8 mouse cellular contexts compared by ENCODE assay signal in genomic region chr5:30232271-30232971, GRCm38 (mm10). TPM values are rescaled to one million over a fixed set of nuclear protein-coding genes. Genes with fewer than 3 reads are reported as not detected.
A peak's percentile ranks its signal among the peaks of the same experiment; 100 is the strongest.
DNase-seq lines count a peak whose midpoint lies in the region; ATAC-seq and TF ChIP-seq lines count a peak whose summit lies in the region.

Gene Selenoi, plus strand, starts transcription at chr5:30232581.

- no peaks in the 10 kb centered on the region for H3K27me3 ChIP-seq in G1E (ENCODE audit: insufficient read depth, low read length)
- H3K27me3 ChIP-seq in forebrain, embryonic 16.5 days (replicated peaks; ENCODE audit: control insufficient read depth, insufficient read depth, low read length): no peaks in the 10 kb centered on the region
- H3K27me3 ChIP-seq in lung, embryonic 14.5 days (ENCODE audit: insufficient read depth, low read length): no peaks in the 10 kb centered on the region
- H3K27me3 ChIP-seq in thymus, adult 2 months (ENCODE audit: control insufficient read depth, insufficient read depth, low read length): no peaks in the 10 kb centered on the region

- WGBS in forebrain, embryonic 16.5 days: 1% methylated on average over 71 of the region's 71 CpGs
- WGBS in lung, embryonic 14.5 days: 3% methylated on average over 69 of the region's 71 CpGs
- under 1% methylated on average over 71 of the region's 71 CpGs for WGBS in olfactory bulb, adult 2 months
- whole genome bisulfite sequencing in thymus, adult 2 months: 2% methylated on average over 71 of the region's 71 CpGs

- H3K9me3 ChIP-seq in G1E (replicated peaks): peaks cover 6% of the 10 kb centered on the region
- H3K9me3 ChIP-seq in forebrain, embryonic 16.5 days (ENCODE audit: control insufficient read depth, low read length): no peaks in the 10 kb centered on the region
- no peaks in the 10 kb centered on the region; the same call in 1 of the 2 replicates for H3K9me3 ChIP-seq in lung, embryonic 14.5 days (ENCODE audit: low read depth, low read length)

- intact Hi-C loops in heart, postnatal 36 days (cut with DNase I): loop anchor here (5.0 kb wide), 1 partner anchor 80 kb away; no protein-coding TSS in a partner anchor

- peaks cover 22% of the 10 kb centered on the region for H3K36me3 ChIP-seq in G1E (replicated peaks)
- no peaks in the 10 kb centered on the region for H3K36me3 ChIP-seq in forebrain, embryonic 16.5 days (ENCODE audit: control insufficient read depth, insufficient read depth)
- H3K36me3 ChIP-seq in lung, embryonic 14.5 days (ENCODE audit: insufficient read depth): no peaks in the 10 kb centered on the region
- H3K36me3 ChIP-seq in thymus, adult 2 months (ENCODE audit: control insufficient read depth, insufficient read depth, low read length): no peaks in the 10 kb centered on the region

- H3K9ac ChIP-seq in forebrain, embryonic 16.5 days (replicated peaks; ENCODE audit: low read depth, low read length): peak within 1 kb of the TSS; percentile 91
- H3K9ac ChIP-seq in lung, embryonic 14.5 days: peak within 1 kb of the TSS; percentile 79

- H3K27ac ChIP-seq in forebrain, embryonic 16.5 days (ENCODE audit: low read length): peak within 1 kb of the TSS; percentile 93
- H3K27ac ChIP-seq in layer of hippocampus, adult 2 months: peak within 1 kb of the TSS; percentile 94
- peak within 1 kb of the TSS; percentile 88 for H3K27ac ChIP-seq in lung, embryonic 14.5 days (ENCODE audit: low read depth)
- peak within 1 kb of the TSS; percentile 88 for H3K27ac ChIP-seq in olfactory bulb, adult 2 months (ENCODE audit: insufficient read depth, low read depth, low read length)
- H3K27ac ChIP-seq in thymus, adult 2 months (ENCODE audit: control insufficient read depth, insufficient read depth, low read length): no peak within 1 kb of the TSS

- no peak for TF ChIP-seq CTCF in G1E (IDR thresholded peaks at IDR 0.05; ENCODE audit: low read depth, low read length)
- TF ChIP-seq CTCF in layer of hippocampus, adult 2 months (conservative IDR thresholded peaks at IDR 0.05): no peak
- no peak for TF ChIP-seq CTCF in lung, embryonic 14.5 days (IDR thresholded peaks at IDR 0.05; ENCODE audit: low read depth)
- TF ChIP-seq CTCF in olfactory bulb, adult 2 months (IDR thresholded peaks at IDR 0.05; ENCODE audit: insufficient read depth, low read depth, low read length): no peak
- peak; percentile 46; the same call in 1 of the 2 replicates for TF ChIP-seq CTCF in thymus, adult 2 months (IDR thresholded peaks at IDR 0.05; ENCODE audit: borderline replicate concordance, control insufficient read depth, extremely low read depth, insufficient read depth, low read length, poor library complexity)

- H3K4me3 ChIP-seq in G1E (ENCODE audit: low read depth, low read length): peak within 1 kb of the TSS; percentile 87
- peak within 1 kb of the TSS; percentile 96 for H3K4me3 ChIP-seq in forebrain, embryonic 16.5 days (replicated peaks; ENCODE audit: low read length)
- H3K4me3 ChIP-seq in layer of hippocampus, adult 2 months: peak within 1 kb of the TSS; percentile 93
- H3K4me3 ChIP-seq in lung, embryonic 14.5 days (ENCODE audit: low read depth, low read length): peak within 1 kb of the TSS; percentile 86
- peak within 1 kb of the TSS; percentile 98 for H3K4me3 ChIP-seq in olfactory bulb, adult 2 months (ENCODE audit: insufficient read depth, low read depth, low read length)
- H3K4me3 ChIP-seq in thymus, adult 2 months (ENCODE audit: control insufficient read depth, insufficient read depth, low read length): peak within 1 kb of the TSS; percentile 58

- peaks cover 40% of the 10 kb centered on the region for H3K4me1 ChIP-seq in G1E (ENCODE audit: insufficient read depth, low read depth, low read length)
- H3K4me1 ChIP-seq in forebrain, embryonic 16.5 days (replicated peaks; ENCODE audit: control insufficient read depth, insufficient read depth, low read length): peaks cover 21% of the 10 kb centered on the region
- peaks cover 12% of the 10 kb centered on the region; the same call in 1 of the 2 replicates for H3K4me1 ChIP-seq in lung, embryonic 14.5 days (ENCODE audit: insufficient read depth)
- 0 out of 2 replicates have a peak, but pooled peaks cover 2% of the 10 kb centered on the region for H3K4me1 ChIP-seq in olfactory bulb, adult 2 months (ENCODE audit: control insufficient read depth, insufficient read depth, low read length)
- 0 out of 2 replicates have a peak, but pooled peaks cover 2% of the 10 kb centered on the region for H3K4me1 ChIP-seq in thymus, adult 2 months (replicated peaks; ENCODE audit: control insufficient read depth, insufficient read depth, low read length)

- peak within 1 kb of the TSS; percentile 83 for H3K4me2 ChIP-seq in forebrain, embryonic 16.5 days (ENCODE audit: low read length)
- peak within 1 kb of the TSS; percentile 62 for H3K4me2 ChIP-seq in lung, embryonic 14.5 days

- peak; percentile 68; the same call in 1 of the 2 replicates for TF ChIP-seq POLR2A in olfactory bulb, adult 2 months (IDR thresholded peaks at IDR 0.05; ENCODE audit: insufficient read depth, low read depth, low read length)
- TF ChIP-seq POLR2A in thymus, adult 2 months (IDR thresholded peaks at IDR 0.05; ENCODE audit: control insufficient read depth, extremely low read depth, insufficient read depth, low read length, poor library complexity): peak; percentile 66

- DNase-seq in G1E (ENCODE audit: low spot score): peak; percentile 94
- peak; percentile 99 to 100 for DNase-seq in cerebellum, adult 18-20 months
- peak; percentile 97 to 98 for DNase-seq in heart, postnatal 36 days
- DNase-seq in layer of hippocampus, adult 2 months (ENCODE audit: low spot score in 2 of 2): peak; percentile 99
- peak; percentile 99 for DNase-seq in lung, embryonic 14.5 days
- peak; percentile 99 for DNase-seq in thymus, adult 2 months

- ATAC-seq in G1E (ENCODE audit: extremely low read depth, insufficient number of reproducible peaks, low FRiP score, poor library complexity, severe bottlenecking): peak; percentile 98
- ATAC-seq in forebrain, embryonic 16.5 days: peak; percentile 100
- peak; percentile 99 for ATAC-seq in lung, embryonic 14.5 days (ENCODE audit: insufficient read depth)

RNA-seq across cellular contexts. Expression of gene Selenoi, which starts in this region (rescaled TPM):
- total RNA-seq in G1E (2014; fragmentation: Nextera tagmentation) (49.7 and 54.0 TPM in 2 replicates), G1E (2017) (41.7 and 55.2 TPM in 2 replicates)
- 0.95 and 1.6 TPM in 2 replicates for polyA plus RNA-seq in G1E (2012)
- polyA plus RNA-seq in forebrain, embryonic 16.5 days (2015; fragmentation: Nextera tagmentation; extraction: Ambion mirVana): 30.1 and 30.7 TPM in 2 replicates
- total RNA-seq in heart, postnatal 36 days (2021): 10 to 100 TPM; 15.0 to 17.4 TPM
- 10 to 100 TPM; 34.9 to 35.3 TPM for total RNA-seq in layer of hippocampus, adult 2 months (2021)
- polyA plus RNA-seq in lung, embryonic 14.5 days (2014; fragmentation: Nextera tagmentation; extraction: Ambion mirVana): 18.9 and 19.2 TPM in 2 replicates
- polyA plus RNA-seq in olfactory bulb, adult 2 months (2012; ENCODE audit: insufficient read depth, insufficient read length, low replicate concordance, missing spikeins): not detected in 2 replicates
- polyA plus RNA-seq in thymus, adult 2 months (2012; rRNA removed): 32.2 and 33.4 TPM in 2 replicates
